Mouse (Mus musculus) heart, adult 18-20 months (tissue): ENCODE results near the gene Slain1. TPM values are rescaled to one million over a fixed set of nuclear protein-coding genes. Genes with fewer than 3 reads are reported as not detected.
A peak's percentile ranks its signal among the peaks of the same experiment; 100 is the strongest.

Experiments
- DNase-seq, 2 experiments: peaks; one replicate each; pipeline ENCODE4 v3.0.0; 2021 to 2022; ENCODE audit warnings: mixed read lengths in 1 of 2
- total RNA-seq, 2 experiments: library from RNA; stranded (reverse); gene quantifications; 2 replicates each; pipeline ENCODE4 v1.2.3; 2021

Slain1 gene
- total RNA-seq, 2 experiments from 2014 or later: 0.15 to 1.2 TPM

DNA sequence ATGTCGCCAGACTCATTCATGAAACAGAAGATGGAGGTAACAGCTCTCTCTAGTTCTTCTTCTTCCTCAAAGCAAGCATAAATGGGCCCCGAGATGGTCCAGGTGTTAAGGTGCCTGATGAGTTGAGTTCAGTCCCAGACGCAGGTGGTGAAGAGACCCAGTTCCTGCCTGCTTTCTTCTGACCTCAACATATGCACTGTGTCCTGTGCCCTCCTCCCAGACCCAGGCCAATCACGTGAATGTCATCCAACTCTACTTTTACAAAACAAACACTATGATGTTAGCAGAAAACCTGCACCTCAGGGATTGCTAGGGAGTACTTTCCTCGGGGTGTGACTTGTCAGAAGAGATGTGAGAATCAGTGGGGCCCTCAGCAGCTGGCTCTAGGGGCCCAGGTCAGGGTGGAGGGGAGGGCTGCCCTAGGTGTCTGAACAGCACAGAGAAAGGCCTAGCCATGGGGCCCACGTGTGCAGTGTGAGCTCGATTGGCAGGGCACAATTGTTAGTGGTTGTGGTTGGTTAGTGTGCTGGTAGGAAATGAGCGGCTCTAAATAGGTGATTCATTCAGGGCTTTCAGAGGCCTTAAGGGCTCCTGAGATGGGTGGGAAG is 16.4 kb downstream of the Slain1 start:
- DNase-seq: no peak

GRCm38 (mm10) chr14:103667036-103667435 is 17.0 kb downstream of the Slain1 start:
- no peak for DNase-seq

DNA sequence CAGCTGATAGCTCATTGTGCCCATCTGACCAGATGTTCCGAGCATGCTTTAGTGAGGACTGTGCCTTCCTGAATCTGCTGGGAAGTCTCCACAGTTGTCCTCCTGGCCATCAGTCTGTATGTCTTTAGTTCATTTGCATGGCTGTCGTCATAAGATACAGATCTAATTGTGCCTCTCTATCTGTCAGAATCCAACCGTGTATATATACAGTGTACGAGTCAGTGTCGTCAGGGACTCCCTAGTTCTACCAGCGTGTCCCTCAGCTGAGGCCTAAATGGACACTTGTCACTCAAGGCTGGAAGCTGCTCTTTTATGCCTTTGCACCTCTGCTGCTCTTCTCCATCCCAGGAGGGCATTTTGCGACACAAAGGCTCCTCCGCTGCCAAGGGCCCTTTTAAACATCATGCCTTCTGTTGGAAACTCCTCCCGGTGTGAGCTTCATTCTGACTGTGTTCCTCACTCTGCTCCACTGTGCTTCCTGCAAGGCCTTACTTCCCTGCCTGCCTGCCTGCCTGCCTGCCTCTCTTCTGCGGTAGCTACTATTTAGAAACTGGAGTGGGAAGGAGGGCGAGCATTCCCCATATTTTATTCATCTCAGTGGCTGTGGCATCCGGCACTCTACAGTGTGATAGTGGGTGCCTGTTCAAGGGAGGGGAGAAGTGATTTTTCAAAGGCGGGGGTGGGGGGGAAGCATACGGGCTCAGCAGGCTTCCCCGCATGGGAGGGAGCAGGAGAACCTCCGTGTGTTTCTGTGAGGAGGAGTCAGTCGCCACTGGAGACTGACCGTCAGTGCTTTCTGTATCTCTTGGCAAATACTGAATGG is 29.6 kb downstream of the Slain1 start:
- no peak for DNase-seq

- DNase-seq: no peak
These were observed 30.3 kb downstream of the Slain1 start for GRCm38 (mm10) chr14:103680285-103680819.

- no peak for DNase-seq
These were observed 32.8 kb downstream of the Slain1 start for GRCm38 (mm10) chr14:103682633-103683390.

GRCm38 (mm10) chr14:103686994-103687393 is 37.0 kb downstream of the Slain1 start:
- DNase-seq: no peak

- peak; percentile 14 to 69 for DNase-seq
These were observed 44.3 kb downstream of the Slain1 start for GRCm38 (mm10) chr14:103694295-103694694.

- no peak for DNase-seq
These were observed 45.6 kb downstream of the Slain1 start for GRCm38 (mm10) chr14:103695620-103696019.

DNA sequence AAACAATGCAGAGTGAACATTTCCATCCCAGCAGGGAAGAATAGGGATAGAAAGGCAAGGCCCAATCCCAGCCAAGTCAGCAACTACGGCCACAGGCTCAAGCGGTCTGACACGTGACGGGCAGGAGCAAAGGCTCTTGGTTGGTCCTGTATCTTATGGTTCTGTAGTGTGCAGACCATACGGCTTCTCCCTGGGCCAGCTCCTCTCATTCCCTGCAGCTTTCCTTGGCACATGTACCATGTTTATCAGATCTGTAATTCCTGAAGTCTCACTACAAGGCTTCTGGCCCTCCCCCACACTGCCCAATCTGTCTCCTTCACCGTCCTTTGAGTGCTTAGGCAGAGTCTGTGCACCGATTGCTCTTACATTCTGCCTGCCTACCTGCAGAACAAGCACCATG is 47.1 kb downstream of the Slain1 start:
- DNase-seq: no peak

DNA sequence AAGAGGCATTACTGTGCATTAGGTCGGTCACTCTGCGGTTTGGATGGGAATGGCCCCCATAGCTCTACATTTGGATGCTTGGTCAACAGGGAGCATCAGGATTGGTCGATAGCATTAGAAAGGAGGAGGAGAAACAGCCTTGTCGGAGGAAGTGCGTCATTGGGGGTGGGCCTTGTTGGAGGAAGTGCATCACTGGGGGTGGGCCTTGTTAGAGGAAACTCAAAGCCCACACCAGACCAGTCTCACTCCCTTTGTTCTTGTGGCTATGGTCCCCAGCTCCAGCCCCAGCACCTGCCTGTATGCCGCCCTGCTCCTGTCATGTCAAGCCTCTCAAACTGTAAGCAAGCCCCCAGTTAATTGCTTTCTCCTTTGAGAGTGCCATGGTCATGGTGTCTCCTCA is 49.3 kb downstream of the Slain1 start:
- DNase-seq: no peak

DNA sequence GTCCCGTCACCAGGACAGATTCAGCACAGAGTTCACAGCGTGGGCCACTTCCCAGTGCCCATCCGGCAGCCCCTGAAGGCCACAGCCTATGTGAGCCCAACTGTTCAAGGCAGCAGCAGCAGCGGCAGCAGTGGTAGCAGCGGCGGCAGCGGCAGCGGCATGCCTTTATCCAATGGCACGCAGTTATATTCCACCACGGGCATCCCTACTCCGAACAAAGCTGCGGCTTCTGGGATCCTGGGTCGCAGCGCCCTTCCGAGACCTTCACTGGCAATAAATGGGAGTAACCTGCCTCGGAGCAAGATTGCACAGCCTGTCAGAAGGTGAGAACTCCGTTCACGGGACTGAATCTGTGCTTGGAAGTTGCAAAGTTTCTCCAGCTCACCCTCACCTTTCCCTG is 52.5 kb downstream of the Slain1 start:
- DNase-seq: no peak

GRCm38 (mm10) chr14:103704771-103705170 is 54.7 kb downstream of the Slain1 start:
- DNase-seq: no peak

DNA sequence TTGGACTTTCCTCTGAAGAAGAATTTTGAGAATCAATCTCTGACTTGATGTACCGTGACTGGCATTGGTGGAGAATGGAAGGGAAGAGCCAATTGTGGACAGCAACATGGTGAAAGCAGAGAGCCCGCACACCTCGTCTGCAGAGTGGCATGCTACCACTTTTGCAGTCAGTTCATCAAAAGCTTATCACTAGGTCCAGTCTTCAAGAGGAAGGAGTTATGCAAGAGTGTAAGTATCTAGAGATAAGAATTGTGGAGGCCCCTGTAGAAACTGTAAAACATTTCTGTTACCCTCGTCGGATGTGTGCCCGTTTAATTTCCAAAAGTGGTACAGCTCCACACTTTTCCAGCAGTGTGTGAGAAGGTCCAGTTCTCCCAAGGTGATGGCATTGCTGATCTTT is 56.3 kb downstream of the Slain1 start:
- no peak for DNase-seq

GRCm38 (mm10) chr14:103708601-103709000 is 58.6 kb downstream of the Slain1 start:
- DNase-seq: no peak

DNA sequence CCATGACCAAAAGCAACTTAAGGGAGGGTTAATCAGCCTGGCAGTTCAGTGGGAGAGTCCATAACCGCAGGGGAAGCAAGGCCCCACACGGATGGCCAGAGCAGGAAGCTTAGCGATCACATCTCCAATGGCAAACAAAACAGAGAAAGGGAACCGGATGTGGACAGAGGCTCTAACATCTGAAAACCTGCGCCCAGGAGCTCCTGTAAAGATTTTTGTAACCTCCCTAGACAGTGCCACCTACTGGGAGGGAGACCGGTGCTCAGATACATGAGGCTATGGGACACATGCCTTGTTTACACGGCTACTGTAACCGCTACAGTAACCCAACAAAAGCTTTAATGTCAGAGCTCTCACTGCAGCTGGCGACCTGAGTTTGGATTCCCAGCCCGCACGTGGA is 59.2 kb downstream of the Slain1 start:
- DNase-seq: no peak

DNA sequence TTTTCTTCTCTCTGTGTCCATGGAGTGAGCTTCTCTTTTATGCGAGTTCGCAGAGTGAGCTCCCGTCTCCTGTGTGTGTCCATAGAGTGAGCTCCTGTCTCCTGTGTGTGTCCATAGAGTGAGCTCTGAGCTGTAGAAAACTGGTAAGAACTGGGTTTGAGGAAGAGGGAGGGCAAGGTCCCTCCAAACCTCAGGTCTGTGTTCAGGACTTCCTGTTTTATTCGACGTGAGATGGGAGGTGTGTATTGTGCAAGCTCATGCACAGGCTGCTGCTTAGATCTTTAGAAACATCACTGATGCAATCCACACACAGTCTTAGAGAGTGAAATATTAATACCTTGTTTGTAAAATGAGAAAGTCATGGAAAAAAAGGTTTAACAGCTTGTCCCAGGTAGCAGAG is 63.0 kb downstream of the Slain1 start:
- no peak for DNase-seq

DNA sequence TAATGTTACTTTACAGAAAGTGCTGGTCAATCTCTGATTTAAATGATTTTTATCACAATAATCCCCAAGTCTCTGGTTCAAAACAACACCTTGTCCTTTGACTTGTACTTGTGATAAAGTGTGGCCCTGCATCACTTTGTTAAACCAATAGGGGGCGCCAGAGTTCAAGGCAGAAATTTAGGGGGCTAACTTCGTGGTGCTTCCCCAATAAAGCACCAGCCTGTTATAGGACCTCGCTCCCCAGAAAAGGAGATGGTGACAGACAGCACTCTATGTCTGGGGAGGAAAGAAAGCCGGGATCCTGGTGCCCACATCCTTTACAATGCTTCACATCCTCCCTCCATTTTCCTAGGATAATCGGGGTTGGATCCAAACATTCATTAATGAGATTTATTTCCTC is 67.5 kb downstream of the Slain1 start:
- DNase-seq: peak; percentile 10 to 51

DNA sequence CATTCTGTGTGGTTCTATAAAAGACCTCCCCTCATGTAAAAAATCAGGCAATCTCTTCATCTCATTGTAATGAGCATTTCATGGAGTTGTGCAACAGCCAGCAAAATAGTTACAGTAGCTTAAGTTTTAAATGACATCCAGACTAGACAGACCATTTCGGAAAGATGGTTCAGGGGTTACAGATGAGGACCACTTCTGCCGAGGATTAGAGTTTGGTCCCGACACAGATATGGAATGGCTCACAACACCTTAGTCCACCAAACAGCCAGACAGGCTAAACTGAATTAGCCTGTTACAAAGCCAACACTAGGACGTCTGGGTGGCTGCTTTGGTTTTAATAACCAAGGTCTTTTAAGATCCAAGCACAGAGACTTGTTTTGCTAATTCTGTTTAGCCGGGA is 68.0 kb downstream of the Slain1 start:
- no peak for DNase-seq

DNA sequence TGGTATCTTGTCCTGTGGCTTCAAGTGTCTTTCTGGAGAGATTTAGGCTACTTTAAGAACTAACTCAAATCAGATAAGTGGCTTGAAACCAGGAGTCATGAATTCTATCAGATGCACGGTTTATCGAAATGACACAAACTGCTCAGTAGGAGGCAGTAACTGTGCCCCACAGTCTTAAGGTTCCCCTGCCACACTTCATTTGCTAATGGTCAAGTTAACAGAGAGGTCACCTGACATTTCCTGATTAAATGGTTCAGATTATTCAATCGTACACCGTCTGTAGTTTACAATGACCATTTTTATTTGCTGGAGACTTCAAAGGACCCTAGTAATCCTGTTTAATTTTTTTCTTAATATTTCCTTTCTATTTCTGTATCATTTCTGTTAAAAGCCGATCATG is 68.4 kb downstream of the Slain1 start:
- DNase-seq: no peak

DNA sequence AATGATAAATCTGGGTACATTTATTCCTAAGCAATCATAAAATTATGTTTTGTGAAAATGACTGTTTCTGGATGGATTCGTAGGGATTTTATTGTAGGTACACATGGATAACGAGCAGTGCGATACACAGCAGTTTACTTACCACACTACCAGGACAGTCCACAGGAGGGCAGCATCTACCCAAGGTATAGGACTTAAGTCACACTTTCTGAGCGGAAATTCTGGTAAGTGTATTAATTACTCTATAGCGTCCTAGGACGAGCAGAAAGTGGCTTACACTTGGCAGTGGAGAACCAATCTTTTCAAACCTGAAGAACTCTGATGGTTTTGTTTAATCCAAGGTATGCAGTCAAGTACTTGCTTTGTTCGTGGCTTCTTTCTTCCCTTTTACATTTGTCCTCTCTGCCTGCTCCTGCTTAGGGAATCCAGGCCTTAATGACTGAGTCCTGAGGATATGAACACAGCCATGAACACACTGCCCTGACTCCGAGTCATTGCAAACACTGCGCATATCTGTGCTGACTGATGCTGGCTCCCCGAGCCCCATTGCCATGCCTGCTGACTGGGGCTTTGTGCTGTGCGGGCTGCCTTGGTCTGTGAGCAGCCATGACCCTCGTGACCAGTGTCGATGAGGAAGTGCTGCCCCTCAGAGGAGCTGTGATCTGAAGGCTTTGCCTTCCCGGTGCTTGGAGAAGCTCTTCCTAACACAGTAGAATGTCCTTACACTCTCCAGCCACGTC is 69.0 kb downstream of the Slain1 start:
- DNase-seq: peak; percentile 79 to 96

- no peak for DNase-seq
These were observed 70.1 kb downstream of the Slain1 start for GRCm38 (mm10) chr14:103720163-103720562.
